Mouse (Mus musculus): ENCODE measurements around the gene Srm.

- no peak for TF ChIP-seq CTCF (conservative IDR thresholded peaks at IDR 0.05; ENCODE audit: insufficient read depth, insufficient read length, low read depth, low read length)
- no peak for TF ChIP-seq POLR2A (IDR thresholded peaks at IDR 0.05; ENCODE audit: low read depth, low read length)
Measured at GRCm38 (mm10) chr4:148632013-148632692, 40.9 kb downstream of the Srm start.
